Mouse (Mus musculus): ENCODE data around the gene Exoc2.

DNA sequence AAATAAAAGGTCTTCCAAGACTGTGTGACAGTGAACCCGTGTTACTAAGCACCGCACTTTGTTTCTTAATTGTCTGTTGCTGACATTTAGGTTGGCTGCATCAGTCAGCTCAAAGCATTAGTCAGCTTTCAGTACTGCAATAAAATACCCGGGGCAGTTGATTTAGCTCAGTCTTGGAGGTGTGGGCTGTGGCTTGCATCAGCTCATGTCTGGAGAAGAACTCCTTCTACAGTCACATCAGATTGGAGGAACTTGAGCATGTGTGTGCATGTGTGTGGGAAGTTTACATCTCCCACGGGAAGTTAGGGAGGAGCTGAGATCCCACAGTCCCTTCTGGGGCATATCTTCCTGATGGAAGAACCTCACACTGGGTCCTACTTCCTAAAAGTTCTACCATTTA lies 185.9 kb downstream of the Exoc2 start:
- no peak for TF ChIP-seq POLR2A (IDR thresholded peaks at IDR 0.05; ENCODE audit: insufficient read length, low read depth)
- no peak for TF ChIP-seq TCF12 (IDR thresholded peaks at IDR 0.05; ENCODE audit: insufficient read depth, poor library complexity, severe bottlenecking)
- TF ChIP-seq MAX (IDR thresholded peaks at IDR 0.05; ENCODE audit: low read depth), result no peak
- TF ChIP-seq USF1 (IDR thresholded peaks at IDR 0.05; ENCODE audit: low read depth), result no peak
- TF ChIP-seq CEBPB (IDR thresholded peaks at IDR 0.05; ENCODE audit: insufficient read depth, poor library complexity, severe bottlenecking), result 0 out of 2 replicates have a peak, but pooled peaks have one; percentile 37
- no peak for TF ChIP-seq POLR2AphosphoS2 (IDR thresholded peaks at IDR 0.05; ENCODE audit: insufficient read length, low read depth)
- no peak for TF ChIP-seq MYOD1 (IDR thresholded peaks at IDR 0.05; ENCODE audit: control insufficient read depth in 1 of 3, insufficient read length in 2 of 3, low read depth in 2 of 3)
- no peak for TF ChIP-seq MYOG (IDR thresholded peaks at IDR 0.05; ENCODE audit: control insufficient read depth in 1 of 3, insufficient read depth in 1 of 3, insufficient read length in 2 of 3, low read depth in 2 of 3)
- TF ChIP-seq E2F4 (IDR thresholded peaks at IDR 0.05; ENCODE audit: insufficient read depth), result no peak
- no peak for TF ChIP-seq TCF3 (IDR thresholded peaks at IDR 0.05; ENCODE audit: insufficient read length, low read depth)
- TF ChIP-seq SRF (IDR thresholded peaks at IDR 0.05; ENCODE audit: control insufficient read depth, insufficient read length, low read depth), result no peak
